8 mouse cellular contexts compared by ENCODE assay signal in genomic region chr17:49615241-49615651, GRCm38 (mm10). TPM values are rescaled to one million over a fixed set of nuclear protein-coding genes. Genes with fewer than 3 reads are reported as not detected.
A peak's percentile ranks its signal among the peaks of the same experiment; 100 is the strongest.
DNase-seq lines count a peak whose midpoint lies in the region; ATAC-seq and TF ChIP-seq lines count a peak whose summit lies in the region.

No protein-coding gene starts in this region.

- no peaks in the 10 kb centered on the region for H3K9me3 ChIP-seq in lung, embryonic 14.5 days (ENCODE audit: low read depth, low read length)
- no peaks in the 10 kb centered on the region for H3K9me3 ChIP-seq in limb, embryonic 12.5 days
- no peaks in the 10 kb centered on the region for H3K9me3 ChIP-seq in neural tube, embryonic 15.5 days (replicated peaks)

- H3K36me3 ChIP-seq in lung, embryonic 14.5 days (ENCODE audit: insufficient read depth): no peaks in the 10 kb centered on the region
- no peaks in the 10 kb centered on the region for H3K36me3 ChIP-seq in limb, embryonic 12.5 days
- no peaks in the 10 kb centered on the region for H3K36me3 ChIP-seq in neural tube, embryonic 15.5 days

- ATAC-seq in lung, embryonic 14.5 days (ENCODE audit: insufficient read depth): peak; percentile 85
- ATAC-seq in limb, embryonic 12.5 days (ENCODE audit: insufficient number of reproducible peaks, insufficient read depth, low FRiP score, low TSS enrichment, low read depth): peak; percentile 76
- peak; percentile 85 for ATAC-seq in neural tube, embryonic 15.5 days (ENCODE audit: low FRiP score)

- H3K27me3 ChIP-seq in lung, embryonic 14.5 days (ENCODE audit: insufficient read depth, low read length): no peaks in the 10 kb centered on the region
- no peaks in the 10 kb centered on the region for H3K27me3 ChIP-seq in limb, embryonic 12.5 days
- H3K27me3 ChIP-seq in neural tube, embryonic 15.5 days (replicated peaks): no peaks in the 10 kb centered on the region

- peak overlapping the region; percentile 94 for H3K4me2 ChIP-seq in lung, embryonic 14.5 days
- peak overlapping the region; percentile 90 for H3K4me2 ChIP-seq in limb, embryonic 12.5 days
- peak overlapping the region; percentile 96 for H3K4me2 ChIP-seq in neural tube, embryonic 15.5 days

- H3K4me3 ChIP-seq in lung, embryonic 14.5 days (ENCODE audit: low read depth, low read length): peak overlapping the region; percentile 62
- H3K4me3 ChIP-seq in limb, embryonic 12.5 days (replicated peaks): peak overlapping the region; percentile 67
- H3K4me3 ChIP-seq in neural tube, embryonic 15.5 days (replicated peaks): peak overlapping the region; percentile 69

- peak overlapping the region; percentile 53 for H3K9ac ChIP-seq in lung, embryonic 14.5 days
- H3K9ac ChIP-seq in limb, embryonic 12.5 days (replicated peaks): peak overlapping the region; percentile 70
- peak overlapping the region; percentile 64 for H3K9ac ChIP-seq in neural tube, embryonic 15.5 days (replicated peaks)

- no peak for TF ChIP-seq CTCF in lung, embryonic 14.5 days (IDR thresholded peaks at IDR 0.05; ENCODE audit: low read depth)

- H3K27ac ChIP-seq in lung, embryonic 14.5 days (ENCODE audit: low read depth): no peak overlapping the region
- H3K27ac ChIP-seq in limb, embryonic 12.5 days: no peak overlapping the region
- peak overlapping the region; percentile 69 for H3K27ac ChIP-seq in neural tube, embryonic 15.5 days (replicated peaks)

- peak; percentile 24 for DNase-seq in adrenal gland, postnatal 25 days
- no peak for DNase-seq in adrenal gland, postnatal 14 days
- no peak for DNase-seq in lung, embryonic 14.5 days
- DNase-seq in lung, postnatal 4 days: no peak
- DNase-seq in urinary bladder, adult 18-20 months (ENCODE audit: low spot score in 2 of 2): no peak
- DNase-seq in left cerebral cortex, adult 11 months (ENCODE audit: low spot score): no peak

- WGBS in lung, embryonic 14.5 days: under 1% methylated on average over 26 of the region's 26 CpGs
- 1% methylated on average over 25 of the region's 26 CpGs for WGBS in limb, embryonic 12.5 days
- WGBS in neural tube, embryonic 15.5 days: 1% methylated on average over 26 of the region's 26 CpGs

- H3K4me1 ChIP-seq in lung, embryonic 14.5 days (ENCODE audit: insufficient read depth): 0 out of 2 replicates have a peak, but pooled peaks cover 2% of the 10 kb centered on the region
- H3K4me1 ChIP-seq in limb, embryonic 12.5 days (replicated peaks): peaks cover 9% of the 10 kb centered on the region; the same call in 1 of the 2 replicates
- H3K4me1 ChIP-seq in neural tube, embryonic 15.5 days: peaks cover 15% of the 10 kb centered on the region

RNA-seq across cellular contexts. Expression of gene Kif6, which starts 0.3 kb away (rescaled TPM):
- total RNA-seq in adrenal gland, postnatal 25 days (2021): 0.62 and 1.3 TPM in 2 replicates
- 0.26 and 1.1 TPM in 2 replicates for total RNA-seq in adrenal gland, postnatal 14 days (2021)
- polyA plus RNA-seq in lung, embryonic 14.5 days (2014; fragmentation: Nextera tagmentation; extraction: Ambion mirVana): 4.1 and 4.8 TPM in 2 replicates
- polyA plus RNA-seq in limb, embryonic 12.5 days (2016; fragmentation: Nextera tagmentation; extraction: Ambion mirVana): 3.0 and 4.7 TPM in 2 replicates
- polyA plus RNA-seq in neural tube, embryonic 15.5 days (2015; fragmentation: Nextera tagmentation; extraction: Ambion mirVana): 2.1 and 3.7 TPM in 2 replicates

RNA-seq across cellular contexts. Expression of gene Daam2, which starts 51.1 kb away (rescaled TPM):
- 25.6 and 31.0 TPM in 2 replicates for total RNA-seq in adrenal gland, postnatal 25 days (2021)
- total RNA-seq in adrenal gland, postnatal 14 days (2021): 25.4 and 27.4 TPM in 2 replicates
- 18.1 and 19.6 TPM in 2 replicates for polyA plus RNA-seq in lung, embryonic 14.5 days (2014; fragmentation: Nextera tagmentation; extraction: Ambion mirVana)
- polyA plus RNA-seq in limb, embryonic 12.5 days (2016; fragmentation: Nextera tagmentation; extraction: Ambion mirVana): 10.7 and 11.1 TPM in 2 replicates
- 4.0 and 4.8 TPM in 2 replicates for polyA plus RNA-seq in neural tube, embryonic 15.5 days (2015; fragmentation: Nextera tagmentation; extraction: Ambion mirVana)
